Mouse (Mus musculus) liver, embryonic 11.5 days (tissue): ENCODE measurements around the gene Ccer2. TPM values are rescaled to one million over a fixed set of nuclear protein-coding genes. Genes with fewer than 3 reads are reported as not detected.

ENCODE experiments used
- ATAC-seq: fragments of 200-750 bp; cut with Nextera tagmentation; replicated peaks from 2 replicates; pipeline ENCODE4 v1.8.0; 2017; ENCODE audit warnings: moderate number of reproducible peaks, mild to moderate bottlenecking, moderate TSS enrichment, moderate library complexity; ENCODE audit not compliant: low FRiP score
- DNase-seq: peaks from one replicate; pipeline ENCODE4 v3.0.0-alpha.2; 2017; ENCODE audit warnings: low spot score
- H3K27ac ChIP-seq: fragments of 300-500 bp; sonication (generic); 2 replicates; pipeline ENCODE4 v1.5.1; 2014; ENCODE audit warnings: mild to moderate bottlenecking, low read depth, low read length, control low read depth
- H3K27me3 ChIP-seq: fragments of 300-500 bp; sonication (generic); replicated peaks from 2 replicates; pipeline ENCODE4 v1.6.1; 2014; ENCODE audit warnings: low read length, mixed read lengths; ENCODE audit not compliant: control insufficient read depth, insufficient read depth
- H3K36me3 ChIP-seq: fragments of 300-500 bp; sonication (generic); 2 replicates; pipeline ENCODE4 v1.6.1; 2014; ENCODE audit warnings: mild to moderate bottlenecking, low read length, moderate library complexity, mixed read lengths; ENCODE audit not compliant: control insufficient read depth, insufficient read depth
- H3K4me1 ChIP-seq: fragments of 300-500 bp; sonication (generic); replicated peaks from 2 replicates; pipeline ENCODE4 v1.6.1; 2014; ENCODE audit warnings: low read length, mixed read lengths; ENCODE audit not compliant: control insufficient read depth, insufficient read depth
- H3K4me2 ChIP-seq: fragments of 300-500 bp; sonication (generic); 2 replicates; pipeline ENCODE4 v1.6.1; 2014; ENCODE audit warnings: mild to moderate bottlenecking, control low read depth, moderate library complexity
- H3K4me3 ChIP-seq: fragments of 300-500 bp; sonication (generic); 2 replicates; pipeline ENCODE4 v1.5.1; 2014; ENCODE audit warnings: low read depth, low read length, control low read depth
- H3K9ac ChIP-seq: fragments of 300-500 bp; sonication (generic); 2 replicates; pipeline ENCODE4 v1.6.1; 2014; ENCODE audit warnings: low read depth, low read length, control low read depth
- H3K9me3 ChIP-seq: fragments of 300-500 bp; sonication (generic); 2 replicates; pipeline ENCODE4 v1.6.1; 2016; ENCODE audit warnings: low read length, inconsistent platforms, mixed read lengths; ENCODE audit not compliant: control insufficient read depth
- WGBS: fragments of 180-500 bp; shearing (Covaris S2); extraction: QIAGEN DNeasy Blood & Tissue Kit; methylation state at CpG from one replicate; pipeline ENCODE4 v1.1.7; 2014; 5-methylcytosine and 5-hydroxymethylcytosine counted together
- polyA plus RNA-seq: library from polyadenylated mRNA; unstranded; fragments of >200 nt; fragmentation: Nextera tagmentation; extraction: Ambion mirVana; gene quantifications from 2 replicates; pipeline ENCODE4 v1.2.1, GENCODE M21; 2014

Ccer2 gene
- not detected in 2 replicates for polyA plus RNA-seq

GRCm38 (mm10) chr7:28756079-28756478, at the start of gene Ccer2:
Gene Ccer2, plus strand, starts transcription at chr7:28756174.
- WGBS = 5% methylated on average over 17 of the region's 17 CpGs
- H3K4me2 ChIP-seq = peak within 1 kb of the TSS; percentile 17; the same call in 1 of the 2 replicates
- H3K27me3 ChIP-seq = peaks cover 16% of the 10 kb centered on the region
- DNase-seq = no peak
- H3K27ac ChIP-seq = no peak within 1 kb of the TSS
- no peak within 1 kb of the TSS for H3K4me3 ChIP-seq
- H3K36me3 ChIP-seq = peaks cover 14% of the 10 kb centered on the region; the same call in 1 of the 2 replicates
- no peak for ATAC-seq
- H3K4me1 ChIP-seq = 0 out of 2 replicates have a peak, but pooled peaks cover 3% of the 10 kb centered on the region
- no peak within 1 kb of the TSS for H3K9ac ChIP-seq
- H3K9me3 ChIP-seq = no peaks in the 10 kb centered on the region

GRCm38 (mm10) chr7:28709454-28709853, 46.5 kb upstream of the Ccer2 start:
- no peaks in the 10 kb centered on the region for H3K27me3 ChIP-seq
- H3K27ac ChIP-seq = no peak overlapping the region
- H3K4me1 ChIP-seq = no peaks in the 10 kb centered on the region
- H3K9ac ChIP-seq = no peak overlapping the region
- no peak overlapping the region for H3K4me3 ChIP-seq
- H3K9me3 ChIP-seq = no peaks in the 10 kb centered on the region
- H3K4me2 ChIP-seq = no peak overlapping the region
- ATAC-seq (no peak), DNase-seq (no peak)
- no peaks in the 10 kb centered on the region for H3K36me3 ChIP-seq

GRCm38 (mm10) chr7:28710962-28711361, 45.0 kb upstream of the Ccer2 start:
- no peaks in the 10 kb centered on the region for H3K4me1 ChIP-seq
- no peak overlapping the region for H3K4me2 ChIP-seq
- no peaks in the 10 kb centered on the region for H3K36me3 ChIP-seq
- no peaks in the 10 kb centered on the region for H3K27me3 ChIP-seq
- WGBS = 68% methylated on average over 3 of the region's 3 CpGs
- no peak for DNase-seq
- ATAC-seq = no peak
- H3K9me3 ChIP-seq = no peaks in the 10 kb centered on the region
- no peak overlapping the region for H3K27ac ChIP-seq
- H3K9ac ChIP-seq = no peak overlapping the region
- H3K4me3 ChIP-seq = no peak overlapping the region

- Histone ChIP-seq H3K9me3 (no peaks in the 10 kb centered on the region), H3K27me3 (no peaks in the 10 kb centered on the region), H3K4me2 (no peak overlapping the region), H3K4me3 (no peak overlapping the region), H3K9ac (no peak overlapping the region), H3K4me1 (no peaks in the 10 kb centered on the region), H3K36me3 (no peaks in the 10 kb centered on the region), H3K27ac (no peak overlapping the region)
- DNase-seq = no peak
- ATAC-seq = no peak
- 73% methylated on average over 5 of the region's 5 CpGs for WGBS
Observed at GRCm38 (mm10) chr7:28714667-28715066, 41.3 kb upstream of the Ccer2 start.

GRCm38 (mm10) chr7:28715598-28715997, 40.4 kb upstream of the Ccer2 start:
- DNase-seq = no peak
- H3K4me1 ChIP-seq = no peaks in the 10 kb centered on the region
- 93% methylated on average over 2 of the region's 2 CpGs for WGBS

GRCm38 (mm10) chr7:28716590-28717281, 39.2 kb upstream of the Ccer2 start, which contains the start of gene Fbxo17:
Gene Fbxo17, plus strand, starts transcription at chr7:28716804.
- no peaks in the 10 kb centered on the region for H3K9me3 ChIP-seq
- H3K36me3 ChIP-seq = no peaks in the 10 kb centered on the region
- peak within 1 kb of the TSS; percentile 44 for H3K4me3 ChIP-seq
- no peaks in the 10 kb centered on the region for H3K27me3 ChIP-seq
- 2% methylated on average over 36 of the region's 36 CpGs for WGBS
- ATAC-seq (no peak; the same call in 1 of the 2 replicates), DNase-seq (peak; percentile 66)
- peak within 1 kb of the TSS; percentile 41 for H3K9ac ChIP-seq
- H3K27ac ChIP-seq = no peak within 1 kb of the TSS
- H3K4me2 ChIP-seq = peak within 1 kb of the TSS; percentile 69
- no peaks in the 10 kb centered on the region for H3K4me1 ChIP-seq

More at GRCm38 (mm10) chr7:28715598-28715997, 40.4 kb upstream of the Ccer2 start:
- Histone ChIP-seq H3K9ac (no peak overlapping the region), H3K9me3 (no peaks in the 10 kb centered on the region), H3K4me3 (no peak overlapping the region), H3K36me3 (no peaks in the 10 kb centered on the region), H3K27me3 (no peaks in the 10 kb centered on the region), H3K4me2 (no peak overlapping the region), H3K27ac (no peak overlapping the region)
- ATAC-seq = no peak

GRCm38 (mm10) chr7:28717726-28718125, 38.2 kb upstream of the Ccer2 start:
- Histone ChIP-seq H3K4me2 (no peak overlapping the region), H3K9ac (no peak overlapping the region), H3K4me1 (no peaks in the 10 kb centered on the region), H3K27ac (no peak overlapping the region), H3K9me3 (no peaks in the 10 kb centered on the region), H3K27me3 (no peaks in the 10 kb centered on the region), H3K4me3 (no peak overlapping the region), H3K36me3 (no peaks in the 10 kb centered on the region)
- DNase-seq (no peak), ATAC-seq (no peak)
- WGBS = 83% methylated on average over 10 of the region's 10 CpGs

GRCm38 (mm10) chr7:28719159-28719558, 36.8 kb upstream of the Ccer2 start:
- Histone ChIP-seq H3K9me3 (no peaks in the 10 kb centered on the region), H3K4me3 (no peak overlapping the region), H3K4me1 (no peaks in the 10 kb centered on the region), H3K9ac (no peak overlapping the region), H3K27ac (no peak overlapping the region), H3K4me2 (no peak overlapping the region), H3K36me3 (no peaks in the 10 kb centered on the region), H3K27me3 (no peaks in the 10 kb centered on the region)
- no peak for ATAC-seq
- DNase-seq = no peak
- WGBS = 52% methylated on average over 4 of the region's 4 CpGs

GRCm38 (mm10) chr7:28719650-28720049, 36.3 kb upstream of the Ccer2 start:
- no peak for ATAC-seq
- no peak for DNase-seq
- Histone ChIP-seq H3K4me2 (no peak overlapping the region), H3K27me3 (no peaks in the 10 kb centered on the region), H3K9me3 (no peaks in the 10 kb centered on the region), H3K4me1 (no peaks in the 10 kb centered on the region), H3K27ac (no peak overlapping the region), H3K36me3 (no peaks in the 10 kb centered on the region), H3K4me3 (no peak overlapping the region), H3K9ac (no peak overlapping the region)
- 76% methylated on average over 2 of the region's 2 CpGs for WGBS
